Mouse (Mus musculus) layer of hippocampus, adult 9-11 months (tissue): ENCODE measurements at regions not wholly inside any gene's neighbourhood (a gene's known extent, or its start where the extent isn't known, plus 50 kb on each side); places are given as distances from the start of the nearest gene placed in this dataset.

ENCODE experiments used
- DNase-seq: peaks from one replicate; pipeline ENCODE4 v3.0.0; 2022

DNA sequence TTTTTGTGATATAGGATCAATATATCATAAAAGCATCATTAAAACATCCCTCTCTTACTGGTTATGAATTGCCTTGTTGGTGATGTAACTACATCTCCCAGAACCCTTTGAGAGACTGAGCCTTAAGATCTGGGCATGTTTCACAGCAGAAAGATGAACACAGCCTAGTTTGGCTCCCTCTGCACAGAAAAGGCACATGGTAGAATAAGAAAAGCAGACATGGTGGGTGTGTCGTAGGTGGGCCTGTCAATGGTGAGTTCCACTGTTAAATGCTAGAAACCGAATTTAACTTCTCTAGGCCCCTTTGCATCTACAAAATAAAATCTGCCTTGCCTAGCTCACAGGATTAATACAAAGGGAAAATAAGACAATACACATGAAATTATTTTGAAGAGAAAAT lies 343.3 kb upstream of the Smarca2 start:
- peak; percentile 31 for DNase-seq

DNA sequence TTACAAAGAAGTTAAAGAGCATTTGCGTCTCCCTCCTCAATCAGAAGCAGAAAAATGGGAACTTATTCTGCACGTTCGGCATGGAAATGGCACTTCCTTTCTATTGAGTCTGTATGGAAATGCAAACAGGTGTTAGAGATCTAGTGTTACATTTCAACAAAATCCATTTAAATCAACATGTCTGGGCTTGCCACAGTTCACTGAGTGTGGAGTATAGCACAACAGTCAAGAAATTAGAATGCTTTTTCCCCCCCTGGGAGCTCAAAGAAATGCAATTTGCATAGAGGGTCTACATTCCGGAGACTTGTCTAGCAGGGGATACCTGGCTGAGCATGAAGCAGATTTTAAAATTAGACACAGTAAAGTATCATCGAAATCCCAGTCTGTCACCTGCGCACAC lies 308.5 kb upstream of the Smarca2 start:
- DNase-seq, result no peak

DNA sequence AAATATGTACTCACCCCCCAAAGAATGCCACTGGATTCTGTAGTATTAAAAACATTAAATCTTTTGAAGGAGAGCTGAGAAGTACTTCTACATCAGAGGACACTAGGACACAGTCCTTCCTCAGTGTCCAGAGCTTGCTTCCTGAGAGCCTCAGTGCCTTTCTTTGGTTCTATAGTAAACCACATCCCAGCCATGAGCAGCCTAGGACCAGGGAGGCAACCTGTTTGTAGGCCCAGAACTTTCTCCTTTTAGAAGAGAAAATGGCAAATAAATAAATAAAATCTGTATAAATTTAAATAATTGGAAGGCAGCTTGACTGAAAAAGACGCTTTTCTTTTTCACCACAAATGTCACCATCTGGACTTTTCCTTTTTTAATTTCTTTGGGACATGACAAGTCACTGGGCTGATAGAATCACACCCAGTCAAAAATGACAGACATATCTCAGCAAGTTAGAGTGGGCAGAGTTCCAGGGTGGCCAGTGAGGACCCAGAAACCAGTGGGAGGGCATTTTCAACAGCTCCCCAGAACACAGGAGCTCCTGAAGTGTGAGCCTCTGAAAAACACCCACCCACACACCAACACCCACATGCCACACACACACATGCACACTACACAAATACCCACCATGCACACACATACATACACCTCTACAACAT lies 296.2 kb upstream of the Smarca2 start:
- peak; percentile 18 for DNase-seq

DNA sequence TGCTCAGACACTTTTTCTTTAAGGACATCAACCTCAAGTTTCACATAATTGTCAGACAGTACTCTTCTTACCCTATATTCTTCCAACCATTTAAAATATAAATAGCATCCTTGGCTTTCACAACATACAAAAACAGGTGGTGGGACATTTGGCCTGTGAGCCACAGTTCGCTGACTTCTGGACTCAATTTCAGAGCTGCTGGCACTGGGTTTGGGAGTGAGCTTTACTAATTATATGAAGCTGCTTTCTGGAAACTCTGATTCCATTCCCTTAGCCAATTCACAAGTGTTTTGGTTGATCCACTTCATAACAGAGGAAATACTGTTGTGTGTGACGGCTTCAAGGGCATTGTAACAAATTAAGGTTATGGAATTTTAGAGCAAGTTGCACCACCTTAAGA lies 285.9 kb upstream of the Smarca2 start:
- DNase-seq, result no peak

DNA sequence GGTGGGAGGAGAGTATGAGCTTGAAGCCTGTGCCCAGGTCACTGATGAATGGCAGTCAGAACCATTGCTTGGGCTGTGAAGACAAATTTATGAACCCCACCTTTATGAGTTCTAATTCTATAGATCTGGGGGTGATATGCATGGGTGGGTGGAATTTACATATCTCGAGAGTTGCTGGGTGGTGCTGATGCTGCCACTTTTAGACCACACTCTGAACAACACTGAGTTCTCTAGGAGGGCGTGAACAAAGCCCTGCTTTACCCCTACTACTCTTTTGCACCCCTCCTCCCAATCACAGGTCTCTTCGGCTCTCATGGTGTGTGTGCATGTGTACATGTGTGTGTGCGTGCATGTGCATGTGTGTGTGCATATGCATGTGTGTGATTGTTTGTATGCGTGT lies 281.2 kb upstream of the Smarca2 start:
- DNase-seq, result no peak

DNA sequence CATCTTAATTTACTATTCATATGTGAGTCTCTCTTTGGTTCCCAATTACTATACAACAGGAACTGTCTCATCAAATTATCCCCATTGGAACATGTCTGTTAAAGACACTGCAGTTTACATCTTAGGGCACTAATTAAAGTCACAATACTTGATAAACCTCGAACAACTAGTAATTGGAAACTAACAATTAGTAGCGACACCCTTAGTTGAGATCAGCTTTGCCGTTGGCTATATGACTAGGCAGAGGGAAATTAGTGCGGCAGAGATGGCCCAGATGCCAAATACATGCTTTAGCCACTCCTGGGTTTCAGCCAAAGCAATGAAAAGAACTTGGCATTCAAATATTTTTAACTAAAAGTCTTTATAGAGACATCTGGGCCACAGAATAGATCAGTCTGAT lies 265.7 kb upstream of the Smarca2 start:
- DNase-seq, result no peak

DNA sequence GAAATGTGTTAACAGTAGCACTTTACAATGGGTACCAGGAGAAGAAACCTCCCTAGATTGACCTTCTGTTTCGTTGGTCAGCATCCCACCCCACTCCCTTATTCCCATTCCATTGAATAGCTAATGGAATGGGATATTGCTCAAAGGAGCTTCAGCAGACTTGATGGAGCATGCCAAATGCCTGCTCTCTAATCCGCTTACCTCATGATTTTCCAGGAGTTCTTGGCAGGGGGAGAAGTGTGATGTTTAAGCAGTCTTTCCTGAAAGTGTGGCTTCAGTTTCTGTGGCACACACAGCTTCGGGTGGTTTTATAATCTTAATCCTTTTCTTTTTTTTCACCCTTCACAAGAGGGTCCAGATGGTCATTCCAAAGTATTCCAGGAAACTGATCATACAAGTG lies 264.7 kb upstream of the Smarca2 start:
- DNase-seq, result no peak

DNA sequence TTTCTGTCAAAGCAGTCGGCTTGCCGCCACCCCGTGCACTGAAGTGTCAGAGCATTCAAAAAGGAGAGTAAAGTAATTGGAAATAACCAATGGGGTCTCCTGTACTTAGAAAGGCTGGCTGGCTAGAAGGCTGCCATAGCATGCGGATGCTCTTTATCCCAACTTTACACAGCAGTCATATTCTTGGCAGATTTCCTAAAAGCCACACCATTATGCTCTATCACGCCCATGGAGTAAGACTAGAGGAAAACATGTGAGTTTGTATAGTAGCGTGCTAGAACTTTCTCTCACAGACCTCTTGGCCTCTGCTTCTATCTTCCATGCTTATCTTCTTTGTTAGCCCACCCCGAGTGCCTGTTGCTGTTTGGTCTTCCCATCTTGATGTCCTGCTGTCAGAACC lies 249.8 kb upstream of the Smarca2 start:
- no peak for DNase-seq

DNA sequence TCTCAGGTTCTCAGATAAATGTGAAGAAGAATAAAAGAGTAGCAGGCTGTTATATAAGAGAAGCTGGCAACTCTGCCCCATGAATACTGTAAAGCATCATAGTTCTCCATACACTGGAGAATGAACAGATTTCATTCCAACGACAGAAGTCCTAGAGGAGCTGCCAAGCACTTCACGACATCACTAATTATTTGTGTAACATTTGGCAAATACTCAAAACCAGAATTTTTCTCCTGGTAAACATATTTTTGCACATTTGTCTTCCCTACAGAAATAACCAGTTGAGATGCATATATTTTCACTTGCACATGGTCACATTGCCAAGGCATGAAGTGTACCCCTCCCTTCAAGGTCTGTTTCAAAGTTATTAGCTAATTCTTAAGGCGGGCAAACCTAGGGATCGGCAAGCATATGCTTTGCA lies 220.9 kb upstream of the Smarca2 start:
- peak; percentile 16 for DNase-seq

DNA sequence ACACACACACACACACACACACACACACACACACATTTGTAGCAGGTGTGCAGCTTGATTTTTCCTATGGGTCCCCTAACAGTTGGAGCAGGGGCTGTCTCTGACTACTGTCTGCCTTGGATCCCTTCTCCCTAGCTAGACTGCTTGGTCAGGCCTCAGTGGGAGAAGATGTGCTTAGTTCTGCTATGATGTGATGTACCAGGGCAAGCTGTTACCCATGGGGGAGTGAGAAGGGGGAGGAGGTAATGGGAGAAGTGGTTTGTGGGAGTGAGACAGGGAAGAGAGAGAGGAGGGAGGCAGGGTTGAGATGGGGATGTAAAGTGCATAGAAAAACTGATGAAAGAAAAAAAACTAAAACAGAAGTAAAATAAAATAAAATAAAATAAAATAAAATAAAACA lies 218.8 kb upstream of the Smarca2 start:
- DNase-seq, result no peak

DNA sequence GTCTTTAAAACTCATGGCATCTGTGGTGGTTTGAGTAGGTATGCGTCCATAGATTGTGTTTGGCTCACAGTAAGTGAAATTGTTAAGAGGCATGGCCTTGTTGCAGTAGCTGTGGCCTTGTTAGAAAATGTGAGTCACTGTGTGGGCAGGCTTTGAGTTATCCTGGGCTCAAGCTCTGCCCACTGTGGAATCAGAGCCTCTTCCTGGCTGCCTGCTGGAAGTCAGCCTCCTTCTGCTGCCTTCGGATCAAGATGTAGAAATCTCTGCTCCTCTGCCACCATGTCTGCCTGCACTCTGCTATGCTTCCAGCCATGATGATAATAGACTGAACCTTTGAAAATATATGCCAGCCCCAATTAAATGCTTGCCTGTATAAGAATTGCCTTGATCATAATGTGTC lies 192.2 kb upstream of the Smarca2 start:
- DNase-seq, result no peak

DNA sequence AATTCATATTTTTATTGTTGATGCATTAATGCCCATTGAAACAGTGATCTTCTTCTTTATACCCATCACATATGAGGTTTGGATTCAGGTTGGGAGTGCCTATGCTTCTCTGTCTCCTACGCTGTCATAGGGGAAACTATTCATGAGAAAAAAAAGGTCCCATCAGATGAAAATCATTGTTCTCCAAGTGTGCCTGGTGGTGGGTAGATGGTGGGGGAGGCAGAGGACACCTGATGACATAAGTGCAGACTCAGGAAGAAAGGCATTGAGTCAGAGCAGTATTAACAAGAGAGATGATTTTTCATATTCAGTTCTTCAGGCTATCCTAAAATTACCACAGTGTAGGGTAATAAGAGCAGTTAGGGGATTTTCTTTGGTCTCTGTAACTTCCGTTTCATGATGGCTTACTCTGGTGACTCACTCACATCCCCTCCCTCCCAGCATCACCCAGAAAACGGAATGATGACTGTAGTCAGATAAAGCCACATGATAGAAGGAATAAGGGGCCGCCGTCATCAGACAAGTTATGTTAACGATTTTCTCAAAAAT lies 190.3 kb upstream of the Smarca2 start:
- DNase-seq, result no peak

DNA sequence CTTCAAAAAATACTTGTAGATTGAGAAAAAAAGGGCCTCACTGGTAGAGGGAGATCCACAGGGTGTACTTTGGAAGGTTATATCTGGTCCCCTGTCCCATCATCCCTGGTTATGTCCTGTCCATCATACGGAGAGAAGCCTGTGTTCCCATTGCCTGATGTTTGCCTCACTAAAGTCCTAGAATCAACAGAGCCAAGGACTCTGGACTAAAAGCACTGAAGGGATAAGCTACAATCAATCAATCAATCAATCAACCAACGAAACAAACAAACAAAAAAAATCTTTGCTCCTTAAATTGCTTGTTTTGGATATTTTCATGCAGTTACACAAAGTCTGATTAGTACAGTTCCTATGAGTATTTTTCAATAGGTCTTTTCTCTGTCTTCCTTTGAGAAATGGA lies 185.1 kb upstream of the Smarca2 start:
- DNase-seq, result no peak

DNA sequence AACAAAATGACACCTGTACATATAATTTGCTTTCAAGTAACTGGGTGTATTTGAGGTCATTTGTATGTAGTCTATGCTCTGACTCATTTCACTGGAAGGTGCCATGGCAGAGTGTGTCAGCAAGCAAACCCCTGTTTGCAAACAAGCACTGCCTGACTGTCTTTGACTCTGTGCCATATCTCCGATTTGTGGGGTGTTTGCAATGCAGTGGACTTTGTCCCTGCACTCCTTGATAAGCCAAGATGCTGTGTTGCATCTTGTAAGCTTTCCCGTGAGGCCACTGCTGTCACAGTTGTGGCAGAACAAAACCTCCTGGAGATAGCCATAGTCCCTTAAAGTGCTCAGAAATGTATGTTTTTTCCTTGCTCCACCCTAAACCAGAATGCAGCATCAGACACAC lies 165.7 kb upstream of the Smarca2 start:
- no peak for DNase-seq

DNA sequence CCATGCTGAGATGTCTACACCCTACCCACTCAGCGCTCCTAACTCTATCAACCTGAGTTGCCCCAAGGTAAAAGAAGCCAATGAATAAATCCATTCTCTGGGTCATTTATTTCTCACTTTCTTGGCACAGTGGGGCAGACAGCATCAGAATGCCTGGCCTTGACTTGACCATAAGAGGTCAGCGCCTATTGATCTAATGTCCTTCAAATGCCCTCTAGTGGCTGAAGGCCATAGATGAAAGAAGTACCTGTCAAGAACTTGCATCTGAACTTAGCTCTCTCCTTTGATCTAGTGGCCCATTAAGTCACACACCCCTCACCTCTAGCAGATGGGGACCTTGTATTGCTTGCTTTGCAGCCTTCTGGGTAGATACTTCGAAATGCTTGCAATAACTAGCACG lies 159.5 kb upstream of the Smarca2 start:
- DNase-seq, result no peak

DNA sequence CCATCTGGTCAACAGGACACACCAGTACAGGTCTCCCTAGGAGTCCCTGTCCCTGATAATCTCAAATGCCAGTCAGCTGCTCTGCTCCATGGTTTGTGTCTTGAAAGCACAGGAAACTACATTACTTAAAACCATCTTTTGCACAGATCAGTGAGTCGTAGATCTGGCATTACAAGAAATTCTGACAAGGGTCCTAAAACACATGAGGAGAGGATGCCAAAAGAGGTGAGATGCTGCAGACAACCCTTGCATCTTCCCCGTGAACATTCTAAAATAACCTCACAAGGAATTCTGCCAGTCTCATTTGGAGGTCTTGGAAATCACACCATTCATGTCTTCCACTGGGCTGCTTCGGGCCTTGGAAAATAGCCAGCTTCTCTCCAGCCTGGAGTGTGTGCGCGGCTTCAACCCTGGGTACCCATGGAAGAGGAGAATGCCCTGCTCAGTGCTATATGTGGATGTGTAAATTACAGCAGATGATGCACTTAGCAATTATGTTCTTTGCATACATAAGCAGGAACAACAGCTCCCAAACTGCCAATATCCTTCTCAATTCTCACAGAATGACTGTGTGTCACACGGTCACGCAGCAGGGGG lies 157.3 kb upstream of the Smarca2 start:
- no peak for DNase-seq

DNA sequence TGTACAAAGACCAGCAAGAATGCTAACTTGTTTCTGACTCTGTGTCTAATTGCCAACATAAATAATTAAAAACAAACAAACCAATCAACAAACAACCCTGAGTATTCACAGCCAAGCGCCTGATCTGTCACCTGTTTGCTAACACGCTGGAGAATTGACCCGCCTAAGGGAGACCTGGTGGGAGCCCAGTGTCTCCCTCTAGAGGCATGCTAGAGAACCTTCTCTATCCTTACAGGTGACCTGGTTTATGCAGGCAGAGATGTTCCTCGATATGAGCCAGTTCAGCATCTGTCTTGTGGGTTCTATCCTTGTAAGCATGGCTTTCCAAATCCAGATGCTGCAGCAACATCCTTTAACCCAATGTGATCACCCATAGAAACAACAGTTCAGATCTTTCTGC lies 143.1 kb upstream of the Smarca2 start:
- DNase-seq, result no peak

DNA sequence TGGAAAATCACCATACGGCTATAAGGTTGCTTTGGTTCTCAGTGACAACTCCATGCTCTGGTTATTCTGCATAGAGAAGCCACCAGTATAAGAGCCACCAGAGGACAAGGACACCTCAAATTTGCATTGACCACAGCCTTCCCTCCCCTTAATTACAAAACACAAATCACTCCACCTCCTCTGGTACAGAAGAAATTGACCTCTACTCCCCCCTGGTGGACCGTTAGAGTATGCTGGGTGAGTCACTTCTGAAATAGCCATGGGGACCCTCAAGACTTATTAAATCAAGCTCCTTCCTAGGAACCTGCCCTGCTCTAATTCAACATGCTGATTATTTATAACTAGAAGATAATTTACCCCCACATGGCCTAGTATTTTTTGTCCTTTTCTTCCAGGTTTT lies 139.6 kb upstream of the Smarca2 start:
- DNase-seq, result no peak

DNA sequence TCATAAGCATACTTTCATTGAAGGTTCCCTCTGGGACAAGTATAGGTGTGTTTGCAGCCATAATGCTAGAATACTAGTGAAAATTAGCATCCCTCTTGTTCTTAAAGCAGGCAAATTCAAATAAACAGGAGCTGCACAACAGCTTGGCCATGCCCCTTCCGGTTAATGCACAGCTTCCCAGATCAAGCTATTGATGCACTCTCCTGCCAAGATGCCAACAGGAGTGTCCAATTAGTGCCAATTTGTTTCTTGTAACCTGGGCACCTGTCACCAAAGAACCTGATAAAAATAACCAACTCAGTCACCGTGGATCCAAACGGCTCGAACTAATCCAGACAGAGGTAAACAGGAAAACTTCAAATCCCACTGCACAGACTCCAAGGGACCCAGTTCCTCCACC lies 138.6 kb upstream of the Smarca2 start:
- no peak for DNase-seq

DNA sequence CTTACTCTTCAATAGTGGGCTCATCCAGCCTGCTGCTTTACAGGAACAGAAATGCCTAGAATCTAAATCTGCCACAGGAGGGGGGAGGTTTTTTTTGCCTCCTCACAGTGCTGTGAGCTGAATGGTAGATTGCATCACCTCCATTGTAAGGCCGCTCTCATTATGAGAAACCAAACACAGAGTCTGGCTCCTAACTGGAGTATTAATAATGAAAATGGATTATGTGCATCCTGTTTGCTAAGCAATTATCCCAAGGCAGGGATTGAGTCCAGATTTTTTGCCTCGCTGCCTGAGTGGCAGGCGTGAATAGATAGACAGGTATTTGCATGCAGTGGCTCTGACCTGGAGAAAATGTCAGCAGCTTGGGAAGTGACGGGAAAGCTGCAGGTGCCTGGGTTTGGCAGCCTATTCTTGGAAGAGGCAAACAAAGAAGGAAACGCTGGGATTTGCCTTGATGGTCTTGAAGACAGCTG lies 137.6 kb upstream of the Smarca2 start:
- DNase-seq, result no peak

DNA sequence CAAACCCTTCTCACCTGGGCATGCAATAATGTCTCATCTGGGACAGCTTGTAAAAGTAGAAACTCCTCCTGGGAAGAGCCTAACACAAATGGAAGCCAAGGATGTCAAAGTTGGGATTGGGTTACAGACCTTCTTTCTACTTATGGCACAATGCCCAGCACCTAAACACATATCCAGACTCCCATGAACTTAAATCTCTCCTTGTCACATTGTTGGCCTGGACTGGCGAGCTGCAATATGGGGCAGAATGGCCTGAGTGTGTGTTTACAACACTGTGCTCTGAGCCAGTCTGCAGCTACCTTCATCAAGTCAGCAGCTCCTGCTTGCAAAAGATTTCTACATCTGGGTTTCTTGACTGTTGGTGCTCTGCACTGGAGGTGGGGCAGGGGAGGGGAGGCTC lies 132.2 kb upstream of the Smarca2 start:
- DNase-seq, result no peak

DNA sequence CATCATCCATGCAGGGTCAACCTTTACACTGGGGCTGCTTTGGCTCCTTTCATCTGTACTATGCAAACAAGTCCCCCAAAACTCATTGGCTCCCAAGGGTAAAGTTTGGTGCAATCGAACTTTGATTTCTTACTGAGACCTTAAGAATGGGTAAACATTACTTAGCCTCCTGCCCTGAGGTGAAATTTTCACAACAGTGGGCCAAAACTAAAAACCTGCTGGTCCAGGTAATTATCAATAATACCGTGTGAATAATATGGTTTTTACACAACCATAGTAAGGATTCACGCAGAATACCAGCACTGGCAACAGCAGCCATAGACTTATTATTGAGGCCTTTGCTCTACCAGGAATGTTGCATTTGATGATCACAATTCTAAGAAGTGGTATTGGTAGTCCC lies 131.6 kb upstream of the Smarca2 start:
- DNase-seq, result no peak

DNA sequence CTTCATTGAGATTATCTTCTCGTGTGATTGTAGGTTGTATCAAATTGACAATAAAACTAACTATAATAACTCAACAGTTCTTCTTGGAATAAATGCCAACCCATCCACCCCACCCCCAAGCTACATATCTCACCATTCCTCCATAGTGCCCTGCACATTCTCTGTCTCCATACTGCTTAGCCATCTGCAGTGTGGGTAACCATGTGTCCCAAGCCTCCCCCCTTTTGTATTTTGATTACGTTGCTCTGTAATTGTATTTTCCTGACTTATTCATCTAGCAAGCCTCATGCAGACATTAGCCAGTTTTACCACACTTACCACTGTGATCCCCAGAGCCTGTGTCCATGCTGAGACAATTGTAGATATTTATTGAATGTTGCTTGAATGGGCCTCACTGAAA lies 129.7 kb upstream of the Smarca2 start:
- DNase-seq, result no peak

DNA sequence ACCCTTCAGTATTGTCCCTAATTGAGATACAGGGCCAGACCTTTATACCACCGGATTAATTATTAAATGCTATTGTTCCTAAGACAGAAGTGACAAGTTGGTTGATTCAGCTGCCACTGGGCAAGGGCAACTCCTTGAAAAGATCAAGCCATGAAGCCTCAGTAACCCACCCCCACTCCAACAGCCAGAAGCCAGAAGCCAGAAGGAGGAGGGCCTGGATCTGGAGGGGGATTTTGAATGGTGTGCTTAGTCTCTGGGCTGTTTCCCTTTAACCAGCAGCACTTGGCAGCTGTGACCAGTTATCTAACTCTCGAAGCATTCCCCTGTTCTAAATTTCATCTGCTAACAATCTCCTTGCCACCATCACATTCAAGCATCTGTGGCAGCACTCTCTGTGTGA lies 129.1 kb upstream of the Smarca2 start:
- DNase-seq, result peak; percentile 14
